Mouse (Mus musculus) intestine, postnatal 0 days (tissue): ENCODE measurements at regions not wholly inside any gene's neighbourhood (a gene's known extent, or its start where the extent isn't known, plus 50 kb on each side); places are given as distances from the start of the nearest gene placed in this dataset.

Experiments
- ATAC-seq: fragments of 200-750 bp; cut with Nextera tagmentation; 2 replicates; pipeline ENCODE4 v1.8.0; 2017; ENCODE audit warnings: mild to moderate bottlenecking, moderate TSS enrichment, moderate library complexity
- H3K27ac ChIP-seq: fragments of 300-500 bp; sonication (generic); 2 replicates; pipeline ENCODE4 v1.5.1; 2014; ENCODE audit warnings: mild to moderate bottlenecking, low read depth, low read length, moderate library complexity
- H3K27me3 ChIP-seq: fragments of 300-500 bp; sonication (generic); replicated peaks from 2 replicates; pipeline ENCODE4 v1.6.1; 2014; ENCODE audit warnings: low read length, mixed read lengths; ENCODE audit not compliant: control insufficient read depth, insufficient read depth
- H3K36me3 ChIP-seq: fragments of 300-500 bp; sonication (generic); 2 replicates; pipeline ENCODE4 v1.6.1; 2014; ENCODE audit warnings: mild to moderate bottlenecking, moderate library complexity; ENCODE audit not compliant: control insufficient read depth, insufficient read depth
- H3K4me1 ChIP-seq: fragments of 300-500 bp; sonication (generic); replicated peaks from 2 replicates; pipeline ENCODE4 v1.6.1; 2014; ENCODE audit warnings: antibody characterized with exemption, low read length, mixed read lengths; ENCODE audit not compliant: control insufficient read depth, insufficient read depth
- H3K4me2 ChIP-seq: fragments of 300-500 bp; sonication (generic); replicated peaks from 2 replicates; pipeline ENCODE4 v1.6.1; 2014; ENCODE audit warnings: low read depth, mild to moderate bottlenecking, moderate library complexity
- H3K4me3 ChIP-seq: fragments of 300-500 bp; sonication (generic); 2 replicates; pipeline ENCODE4 v1.5.1; 2014; ENCODE audit warnings: low read depth, low read length
- H3K9ac ChIP-seq: fragments of 300-500 bp; sonication (generic); 2 replicates; pipeline ENCODE4 v1.6.1; 2014; ENCODE audit warnings: mild to moderate bottlenecking, low read depth, low read length
- H3K9me3 ChIP-seq: fragments of 300-500 bp; sonication (generic); 2 replicates; pipeline ENCODE4 v1.6.1; 2016; ENCODE audit warnings: mixed run types; ENCODE audit not compliant: control insufficient read depth
- CTCF ChIP-seq: sonication (generic); IDR thresholded peaks from 2 replicates; pipeline ENCODE4 v1.5.1; 2016; ENCODE audit warnings: low read depth, mild to moderate bottlenecking, control low read depth, antibody characterized with exemption, moderate library complexity
- WGBS: fragments of 180-500 bp; shearing (Covaris S2); extraction: QIAGEN DNeasy Blood & Tissue Kit; methylation state at CpG from one replicate; pipeline ENCODE4 v1.1.7; 2014; 5-methylcytosine and 5-hydroxymethylcytosine counted together

DNA sequence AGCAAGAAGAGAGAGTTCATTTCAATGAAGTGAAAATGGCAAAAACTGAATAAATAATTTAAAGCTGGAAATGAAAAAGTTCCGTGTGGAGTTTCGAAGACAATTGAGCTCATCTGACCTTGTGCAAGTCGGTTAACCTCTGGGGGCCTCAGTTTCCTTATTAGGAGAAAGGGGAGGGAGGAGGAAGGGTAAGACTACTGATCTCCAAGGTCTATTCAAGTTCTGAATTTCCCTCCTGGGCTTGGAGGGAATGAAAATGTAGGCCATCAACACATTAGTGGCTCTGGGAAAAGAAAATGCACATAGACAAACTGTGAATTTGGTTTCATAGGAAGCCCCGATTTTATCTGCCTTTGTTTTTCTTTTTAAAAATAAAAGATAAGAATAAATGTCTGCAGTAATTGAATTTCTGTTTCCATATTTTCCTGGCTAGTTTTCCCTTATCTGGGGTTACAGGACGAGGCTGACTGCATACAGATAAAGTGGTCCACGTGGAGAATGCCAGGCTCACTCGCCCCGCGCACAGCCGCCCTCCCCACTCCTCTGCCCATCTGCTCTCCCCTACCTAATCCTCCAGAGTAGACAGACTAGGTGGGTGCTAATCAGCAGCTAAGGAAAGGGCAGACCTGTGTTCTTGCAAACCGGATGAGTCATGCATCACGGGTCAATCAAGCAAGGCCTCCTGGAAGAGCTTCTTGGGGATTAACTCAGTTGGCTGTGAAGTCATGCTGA, 209.0 kb downstream of the Nova1 start:
- H3K4me3 ChIP-seq: no peak overlapping the region
- no peak for TF ChIP-seq CTCF
- no peak overlapping the region for H3K9ac ChIP-seq
- no peaks in the 10 kb centered on the region for H3K27me3 ChIP-seq
- ATAC-seq: no peak
- no peaks in the 10 kb centered on the region for H3K36me3 ChIP-seq
- no peaks in the 10 kb centered on the region for H3K4me1 ChIP-seq
- H3K27ac ChIP-seq: no peak overlapping the region
- WGBS: 59% methylated on average over 12 of the region's 12 CpGs
- no peaks in the 10 kb centered on the region for H3K9me3 ChIP-seq
- H3K4me2 ChIP-seq: no peak overlapping the region

DNA sequence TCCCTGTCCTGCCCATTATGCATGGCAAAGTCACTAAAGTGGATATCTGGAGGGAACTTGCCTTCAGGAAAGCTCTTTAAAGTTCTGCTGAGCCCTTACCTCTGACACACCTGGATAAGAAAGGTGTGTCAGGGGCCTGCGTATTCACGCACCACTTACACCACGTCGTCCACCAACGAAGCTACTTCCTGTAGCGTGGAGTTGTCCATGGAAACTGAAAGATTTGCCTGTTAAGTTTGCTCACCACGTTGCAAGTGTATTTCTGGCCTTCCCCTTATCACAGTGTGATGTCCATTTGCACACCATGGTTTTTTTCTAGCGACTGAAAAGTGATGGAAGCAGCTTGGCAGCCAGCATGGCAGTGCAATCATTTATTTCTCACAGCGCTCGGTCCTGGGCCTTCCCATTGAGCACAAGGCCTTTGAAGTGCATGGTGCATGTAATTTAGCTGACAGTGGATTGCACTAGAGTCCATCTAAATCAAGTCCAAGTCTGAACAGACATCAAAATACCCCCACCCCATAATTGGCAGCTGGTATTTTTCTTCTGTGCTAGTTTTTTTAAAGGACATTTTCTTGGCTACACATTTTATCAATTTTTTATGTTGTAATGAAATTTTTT, 210.3 kb downstream of the Nova1 start:
- Histone ChIP-seq H3K4me3 (no peak overlapping the region), H3K4me1 (no peaks in the 10 kb centered on the region), H3K9me3 (no peaks in the 10 kb centered on the region), H3K27me3 (no peaks in the 10 kb centered on the region), H3K27ac (no peak overlapping the region), H3K36me3 (no peaks in the 10 kb centered on the region), H3K4me2 (no peak overlapping the region), H3K9ac (no peak overlapping the region)
- WGBS: 80% methylated on average over 10 of the region's 10 CpGs
- ATAC-seq: no peak
- TF ChIP-seq CTCF: no peak

DNA sequence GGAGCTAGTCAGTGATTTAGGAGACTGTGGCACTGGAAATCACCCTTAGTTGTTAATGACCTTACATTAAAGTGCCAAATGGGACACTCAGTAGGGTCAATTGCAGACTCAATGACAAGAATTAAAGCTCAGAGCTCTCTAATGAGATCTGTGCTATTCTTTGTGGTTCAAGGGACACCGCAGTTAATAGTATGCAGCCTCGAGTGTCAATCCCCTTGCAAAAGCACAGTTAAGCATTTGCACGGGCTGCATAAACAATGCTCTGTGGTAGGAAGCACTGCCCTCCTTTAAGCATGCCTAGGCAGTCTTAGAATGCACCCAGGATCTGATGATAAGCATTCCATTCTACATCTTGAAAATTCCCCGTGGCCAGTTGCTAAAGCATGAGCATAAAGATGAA, 221.5 kb downstream of the Nova1 start:
- TF ChIP-seq CTCF: no peak
- no peak for ATAC-seq
- no peaks in the 10 kb centered on the region for H3K36me3 ChIP-seq
- no peaks in the 10 kb centered on the region for H3K27me3 ChIP-seq
- no peaks in the 10 kb centered on the region for H3K9me3 ChIP-seq
- 29% methylated on average over 4 of the region's 4 CpGs for WGBS
- H3K4me2 ChIP-seq: no peak overlapping the region
- H3K4me3 ChIP-seq: no peak overlapping the region
- H3K4me1 ChIP-seq: no peaks in the 10 kb centered on the region
- no peak overlapping the region for H3K27ac ChIP-seq
- no peak overlapping the region for H3K9ac ChIP-seq

DNA sequence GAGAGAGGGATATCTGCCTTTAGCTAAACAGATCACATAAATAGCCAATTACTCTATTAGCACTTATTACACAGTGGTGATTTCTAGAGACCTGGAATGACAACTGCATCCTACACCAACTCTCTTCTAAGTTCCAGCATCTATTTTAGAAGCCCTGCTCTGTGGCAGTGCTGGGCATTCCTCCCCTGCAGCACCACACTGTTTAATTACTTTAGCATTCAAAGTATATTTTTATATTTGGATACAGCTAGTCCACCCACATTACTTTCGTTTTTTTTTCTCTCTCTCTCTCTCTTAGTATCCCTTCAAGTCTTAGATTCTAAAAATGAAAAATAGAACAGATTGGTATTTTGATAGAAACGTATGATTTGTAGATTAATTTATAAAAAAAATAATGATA, 250.1 kb downstream of the Nova1 start:
- no peaks in the 10 kb centered on the region for H3K36me3 ChIP-seq
- H3K27ac ChIP-seq: no peak overlapping the region
- 69% methylated on average over 2 of the region's 2 CpGs for WGBS
- no peaks in the 10 kb centered on the region for H3K4me1 ChIP-seq
- H3K4me2 ChIP-seq: no peak overlapping the region
- no peak for TF ChIP-seq CTCF
- no peaks in the 10 kb centered on the region for H3K27me3 ChIP-seq
- ATAC-seq: no peak
- no peak overlapping the region for H3K9ac ChIP-seq
- no peaks in the 10 kb centered on the region for H3K9me3 ChIP-seq
- no peak overlapping the region for H3K4me3 ChIP-seq

- no peaks in the 10 kb centered on the region for H3K4me1 ChIP-seq
- TF ChIP-seq CTCF: no peak
- WGBS: 50% methylated on average over 2 of the region's 2 CpGs
- no peak for ATAC-seq
- H3K4me3 ChIP-seq: no peak overlapping the region
- H3K27me3 ChIP-seq: no peaks in the 10 kb centered on the region
- H3K27ac ChIP-seq: no peak overlapping the region
- no peaks in the 10 kb centered on the region for H3K36me3 ChIP-seq
- no peak overlapping the region for H3K9ac ChIP-seq
- no peak overlapping the region for H3K4me2 ChIP-seq
- H3K9me3 ChIP-seq: no peaks in the 10 kb centered on the region
These were observed 252.4 kb downstream of the Nova1 start for GRCm38 (mm10) chr12:46566324-46566723.

- Histone ChIP-seq H3K27me3 (no peaks in the 10 kb centered on the region), H3K27ac (no peak overlapping the region), H3K4me3 (no peak overlapping the region), H3K4me2 (no peak overlapping the region), H3K36me3 (no peaks in the 10 kb centered on the region), H3K4me1 (no peaks in the 10 kb centered on the region), H3K9ac (no peak overlapping the region), H3K9me3 (no peaks in the 10 kb centered on the region)
- no peak for TF ChIP-seq CTCF
- WGBS: 81% methylated on average over 3 of the region's 3 CpGs
- no peak for ATAC-seq
These were observed 297.8 kb downstream of the Nova1 start for GRCm38 (mm10) chr12:46520942-46521341.
